Mouse (Mus musculus) liver, embryonic 15.5 days (tissue): ENCODE measurements around the gene Dgkh. TPM values are rescaled to one million over a fixed set of nuclear protein-coding genes. Genes with fewer than 3 reads are reported as not detected.

ENCODE experiments used
- ATAC-seq: fragments of 200-750 bp; cut with Nextera tagmentation; 2 replicates; pipeline ENCODE4 v1.8.0; 2017; ENCODE audit warnings: moderate number of reproducible peaks, mild to moderate bottlenecking, moderate library complexity; ENCODE audit not compliant: insufficient read depth
- H3K27ac ChIP-seq: fragments of 300-500 bp; sonication (generic); replicated peaks from 2 replicates; pipeline ENCODE4 v1.5.1; 2015; ENCODE audit warnings: mild to moderate bottlenecking, inconsistent platforms
- H3K27me3 ChIP-seq: fragments of 300-500 bp; sonication (generic); 2 replicates; pipeline ENCODE4 v1.6.1; 2015; ENCODE audit warnings: mild to moderate bottlenecking, inconsistent platforms
- H3K36me3 ChIP-seq: fragments of 300-500 bp; sonication (generic); replicated peaks from 2 replicates; pipeline ENCODE4 v1.6.1; 2015; ENCODE audit warnings: moderate library complexity, mild to moderate bottlenecking, inconsistent platforms
- H3K4me1 ChIP-seq: fragments of 300-500 bp; sonication (generic); replicated peaks from 2 replicates; pipeline ENCODE4 v1.6.1; 2015; ENCODE audit warnings: inconsistent platforms
- H3K4me2 ChIP-seq: fragments of 300-500 bp; sonication (generic); 2 replicates; pipeline ENCODE4 v1.6.1; 2015; ENCODE audit warnings: moderate library complexity, mild to moderate bottlenecking, inconsistent platforms
- H3K4me3 ChIP-seq: fragments of 300-500 bp; sonication (generic); replicated peaks from 2 replicates; pipeline ENCODE4 v1.5.1; 2015; ENCODE audit warnings: mild to moderate bottlenecking, inconsistent platforms
- H3K9ac ChIP-seq: fragments of 300-500 bp; sonication (generic); 2 replicates; pipeline ENCODE4 v1.6.1; 2015; ENCODE audit warnings: moderate library complexity, mild to moderate bottlenecking, inconsistent platforms
- H3K9me3 ChIP-seq: fragments of 300-500 bp; sonication (generic); replicated peaks from 2 replicates; pipeline ENCODE4 v1.6.1; 2016; ENCODE audit warnings: inconsistent platforms
- WGBS: fragments of 180-500 bp; shearing (Covaris S2); methylation state at CpG from one replicate; pipeline ENCODE4 v1.1.7; 2015; ENCODE audit warnings: mixed read lengths; ENCODE audit not compliant: insufficient replicate concordance; 5-methylcytosine and 5-hydroxymethylcytosine counted together
- polyA plus RNA-seq: library from polyadenylated mRNA; unstranded; fragments of >200 nt; fragmentation: Nextera tagmentation; extraction: Ambion mirVana; gene quantifications from 2 replicates; pipeline ENCODE4 v1.2.1, GENCODE M21; 2015

Gene Dgkh
- polyA plus RNA-seq, 1 experiment from 2014 or later = 0.25 TPM

GRCm38 (mm10) chr14:78627516-78628275 is 104.9 kb downstream of the Dgkh start:
- Histone ChIP-seq H3K4me2 (no peak overlapping the region), H3K4me1 (no peaks in the 10 kb centered on the region), H3K9me3 (no peaks in the 10 kb centered on the region), H3K4me3 (no peak overlapping the region), H3K27ac (no peak overlapping the region), H3K9ac (no peak overlapping the region), H3K27me3 (no peaks in the 10 kb centered on the region), H3K36me3 (no peaks in the 10 kb centered on the region)
- 66% methylated on average over 21 of the region's 21 CpGs for WGBS
- no peak for ATAC-seq

GRCm38 (mm10) chr14:78618883-78619295 is 113.7 kb downstream of the Dgkh start:
- WGBS = 33% methylated on average over 9 of the region's 9 CpGs
- Histone ChIP-seq H3K9ac (no peak overlapping the region), H3K4me1 (no peaks in the 10 kb centered on the region), H3K4me2 (no peak overlapping the region), H3K36me3 (no peaks in the 10 kb centered on the region), H3K4me3 (no peak overlapping the region), H3K27ac (no peak overlapping the region), H3K27me3 (no peaks in the 10 kb centered on the region), H3K9me3 (no peaks in the 10 kb centered on the region)
- no peak for ATAC-seq

DNA sequence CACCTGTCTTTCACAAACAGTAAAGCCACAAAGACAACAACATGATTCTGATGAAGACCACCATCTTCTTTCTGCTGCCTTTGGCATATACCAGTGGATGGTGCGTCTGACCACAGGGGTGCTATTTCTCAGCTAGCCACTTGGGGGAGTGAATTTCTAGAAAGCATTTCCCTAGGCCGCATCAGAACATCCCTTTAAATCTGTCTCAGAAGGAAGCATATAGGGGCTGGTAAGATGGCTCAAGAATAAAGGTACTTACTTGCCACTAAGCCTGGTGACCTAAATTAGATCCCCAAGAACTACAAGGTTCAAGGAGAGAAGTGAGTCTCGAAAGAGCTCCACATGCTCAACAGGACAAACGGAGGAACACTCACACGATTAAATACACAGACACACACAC is 119.0 kb downstream of the Dgkh start:
- 73% methylated on average over 5 of the region's 5 CpGs for WGBS
- Histone ChIP-seq H3K4me1 (no peaks in the 10 kb centered on the region), H3K4me2 (no peak overlapping the region), H3K9me3 (no peaks in the 10 kb centered on the region), H3K27me3 (no peaks in the 10 kb centered on the region), H3K9ac (no peak overlapping the region), H3K36me3 (no peaks in the 10 kb centered on the region), H3K4me3 (no peak overlapping the region), H3K27ac (no peak overlapping the region)
- no peak for ATAC-seq

DNA sequence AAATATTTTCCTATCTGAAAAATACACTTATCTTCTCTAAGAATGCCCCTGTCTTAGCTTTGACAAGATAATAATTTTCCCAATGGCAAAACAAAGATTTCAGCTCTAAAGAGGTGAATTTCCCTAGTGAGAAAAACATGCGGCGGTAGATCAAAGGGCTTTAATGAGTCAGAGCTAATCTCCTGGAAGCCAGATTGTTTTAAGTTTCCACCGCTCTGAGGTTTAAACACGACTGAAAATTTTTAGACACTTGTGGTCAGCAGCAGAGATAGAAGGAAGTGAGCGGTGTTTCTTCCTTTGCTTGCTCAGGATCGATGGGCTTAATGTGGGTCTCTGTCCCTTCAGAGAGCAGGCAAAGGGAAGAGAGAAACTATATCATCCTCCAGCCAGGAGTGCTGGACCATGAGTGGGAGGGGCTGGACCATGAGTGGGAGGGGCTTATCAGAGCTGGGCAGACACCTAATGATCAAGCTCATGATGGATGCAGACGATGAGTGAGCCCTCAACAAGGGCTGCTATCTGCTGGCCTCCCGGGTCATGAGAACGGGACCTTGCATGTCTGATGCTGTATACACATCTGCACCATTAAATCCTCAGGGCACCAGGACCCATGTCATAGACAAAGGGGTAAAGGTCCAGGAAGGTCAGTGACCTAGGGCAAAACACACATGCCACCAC is 120.3 kb downstream of the Dgkh start:
- no peaks in the 10 kb centered on the region for H3K4me1 ChIP-seq
- no peak overlapping the region for H3K4me3 ChIP-seq
- no peak overlapping the region for H3K4me2 ChIP-seq
- no peak for ATAC-seq
- no peaks in the 10 kb centered on the region for H3K9me3 ChIP-seq
- WGBS = 44% methylated on average over 9 of the region's 9 CpGs
- no peak overlapping the region for H3K27ac ChIP-seq
- no peaks in the 10 kb centered on the region for H3K36me3 ChIP-seq
- H3K9ac ChIP-seq = no peak overlapping the region
- no peaks in the 10 kb centered on the region for H3K27me3 ChIP-seq

- H3K27ac ChIP-seq = no peak overlapping the region
- no peak for ATAC-seq
- H3K9ac ChIP-seq = no peak overlapping the region
- H3K4me1 ChIP-seq = no peaks in the 10 kb centered on the region
- 72% methylated on average over 6 of the region's 6 CpGs for WGBS
- H3K4me3 ChIP-seq = no peak overlapping the region
- no peaks in the 10 kb centered on the region for H3K9me3 ChIP-seq
- H3K36me3 ChIP-seq = no peaks in the 10 kb centered on the region
- no peaks in the 10 kb centered on the region for H3K27me3 ChIP-seq
- no peak overlapping the region for H3K4me2 ChIP-seq
Observed at GRCm38 (mm10) chr14:78594916-78595315, 137.7 kb downstream of the Dgkh start.

DNA sequence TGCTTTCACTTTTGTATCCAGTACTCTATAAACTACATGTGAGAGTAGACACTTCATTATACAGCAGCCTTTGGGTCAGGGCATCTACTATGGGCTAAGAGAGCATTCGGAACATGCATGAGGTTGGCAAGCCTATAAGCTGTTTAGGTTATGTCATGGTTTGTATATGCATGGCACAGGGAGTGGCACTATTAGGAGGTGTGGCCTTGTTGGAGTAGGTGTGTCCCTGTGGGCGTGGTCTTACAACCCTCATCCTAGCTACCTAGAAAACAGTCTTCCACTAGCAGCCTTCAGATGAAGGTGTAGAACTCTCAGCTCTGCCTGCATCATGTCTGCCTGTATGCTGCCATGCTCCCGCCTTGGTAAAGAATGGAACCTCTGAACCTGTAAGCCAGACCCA is 139.6 kb downstream of the Dgkh start:
- Histone ChIP-seq H3K9me3 (no peaks in the 10 kb centered on the region), H3K4me3 (no peak overlapping the region), H3K27me3 (no peaks in the 10 kb centered on the region), H3K27ac (no peak overlapping the region), H3K4me2 (no peak overlapping the region), H3K9ac (no peak overlapping the region), H3K4me1 (no peaks in the 10 kb centered on the region), H3K36me3 (no peaks in the 10 kb centered on the region)
- no peak for ATAC-seq
- WGBS = 65% methylated on average over 3 of the region's 3 CpGs

GRCm38 (mm10) chr14:78590335-78590734 is 142.2 kb downstream of the Dgkh start:
- Histone ChIP-seq H3K4me1 (no peaks in the 10 kb centered on the region), H3K27ac (no peak overlapping the region), H3K4me3 (no peak overlapping the region), H3K4me2 (no peak overlapping the region), H3K9me3 (no peaks in the 10 kb centered on the region), H3K9ac (no peak overlapping the region), H3K36me3 (no peaks in the 10 kb centered on the region), H3K27me3 (no peaks in the 10 kb centered on the region)
- ATAC-seq = no peak
- WGBS = 4% methylated on average over 2 of the region's 2 CpGs

- no peaks in the 10 kb centered on the region for H3K36me3 ChIP-seq
- no peak overlapping the region for H3K9ac ChIP-seq
- H3K27me3 ChIP-seq = no peaks in the 10 kb centered on the region
- no peaks in the 10 kb centered on the region for H3K9me3 ChIP-seq
- H3K4me2 ChIP-seq = no peak overlapping the region
- H3K27ac ChIP-seq = no peak overlapping the region
- no peaks in the 10 kb centered on the region for H3K4me1 ChIP-seq
- ATAC-seq = no peak
- no peak overlapping the region for H3K4me3 ChIP-seq
- WGBS = 77% methylated on average over 13 of the region's 13 CpGs
Observed at GRCm38 (mm10) chr14:78584222-78584621, 148.4 kb downstream of the Dgkh start.

- H3K27me3 ChIP-seq = no peaks in the 10 kb centered on the region
- H3K4me3 ChIP-seq = no peak overlapping the region
- no peak overlapping the region for H3K27ac ChIP-seq
- H3K9me3 ChIP-seq = no peaks in the 10 kb centered on the region
- H3K36me3 ChIP-seq = no peaks in the 10 kb centered on the region
- no peak overlapping the region for H3K4me2 ChIP-seq
- no peak overlapping the region for H3K9ac ChIP-seq
- ATAC-seq = no peak
- H3K4me1 ChIP-seq = no peaks in the 10 kb centered on the region
Observed at GRCm38 (mm10) chr14:78583168-78583567, 149.4 kb downstream of the Dgkh start.

GRCm38 (mm10) chr14:78575899-78576298 is 156.7 kb downstream of the Dgkh start:
- Histone ChIP-seq H3K27ac (no peak overlapping the region), H3K27me3 (no peaks in the 10 kb centered on the region), H3K36me3 (no peaks in the 10 kb centered on the region), H3K4me2 (no peak overlapping the region), H3K9me3 (no peaks in the 10 kb centered on the region), H3K4me3 (no peak overlapping the region), H3K4me1 (no peaks in the 10 kb centered on the region), H3K9ac (no peak overlapping the region)
- WGBS = 60% methylated on average over 13 of the region's 13 CpGs
- ATAC-seq = no peak

DNA sequence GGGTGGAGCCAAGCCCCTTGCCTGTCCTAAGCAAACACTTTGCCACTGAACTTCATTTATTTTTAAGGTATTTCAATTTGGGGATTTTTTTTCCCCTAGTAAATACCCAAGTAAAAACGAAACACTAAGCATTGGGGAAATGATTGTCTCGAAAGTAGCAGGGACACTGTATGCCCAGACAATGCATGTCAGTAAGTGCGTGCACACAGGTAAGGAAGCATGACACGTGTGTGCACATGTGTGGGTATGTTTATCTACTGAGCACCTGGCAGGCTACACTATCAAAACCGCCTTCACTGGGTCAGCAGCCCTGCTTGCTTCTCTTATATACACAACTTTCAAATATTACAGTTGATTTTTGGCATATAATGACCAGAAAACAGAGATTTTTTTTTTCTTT is 164.2 kb downstream of the Dgkh start:
- Histone ChIP-seq H3K36me3 (no peaks in the 10 kb centered on the region), H3K9ac (no peak overlapping the region), H3K4me1 (no peaks in the 10 kb centered on the region), H3K4me3 (no peak overlapping the region), H3K27me3 (no peaks in the 10 kb centered on the region), H3K27ac (no peak overlapping the region), H3K4me2 (no peak overlapping the region), H3K9me3 (no peaks in the 10 kb centered on the region)
- ATAC-seq = no peak
- WGBS = 58% methylated on average over 5 of the region's 5 CpGs

DNA sequence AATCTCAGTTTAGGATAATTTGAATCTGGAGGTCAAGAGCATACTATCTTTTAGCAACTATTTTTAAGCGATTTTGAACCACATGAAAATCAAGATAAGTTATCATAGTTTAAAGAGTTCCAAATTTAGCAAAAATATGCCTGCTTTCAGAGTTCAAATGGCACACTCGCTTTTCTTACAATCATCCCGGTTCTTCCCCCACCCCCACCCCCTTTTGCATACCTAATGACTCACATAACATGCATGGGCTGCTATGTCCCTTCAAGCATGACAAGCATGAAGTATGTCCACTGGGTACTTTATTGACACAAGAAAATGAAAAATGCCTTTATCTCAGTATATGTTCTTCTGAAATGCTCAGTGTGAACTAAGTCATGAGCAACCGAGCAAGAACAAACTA is 166.1 kb downstream of the Dgkh start:
- no peaks in the 10 kb centered on the region for H3K36me3 ChIP-seq
- WGBS = 64% methylated on average over 4 of the region's 4 CpGs
- no peaks in the 10 kb centered on the region for H3K27me3 ChIP-seq
- no peak overlapping the region for H3K4me2 ChIP-seq
- H3K9me3 ChIP-seq = no peaks in the 10 kb centered on the region
- no peaks in the 10 kb centered on the region for H3K4me1 ChIP-seq
- H3K27ac ChIP-seq = no peak overlapping the region
- H3K9ac ChIP-seq = no peak overlapping the region
- no peak for ATAC-seq
- H3K4me3 ChIP-seq = no peak overlapping the region
